In the genomic region with DNA sequence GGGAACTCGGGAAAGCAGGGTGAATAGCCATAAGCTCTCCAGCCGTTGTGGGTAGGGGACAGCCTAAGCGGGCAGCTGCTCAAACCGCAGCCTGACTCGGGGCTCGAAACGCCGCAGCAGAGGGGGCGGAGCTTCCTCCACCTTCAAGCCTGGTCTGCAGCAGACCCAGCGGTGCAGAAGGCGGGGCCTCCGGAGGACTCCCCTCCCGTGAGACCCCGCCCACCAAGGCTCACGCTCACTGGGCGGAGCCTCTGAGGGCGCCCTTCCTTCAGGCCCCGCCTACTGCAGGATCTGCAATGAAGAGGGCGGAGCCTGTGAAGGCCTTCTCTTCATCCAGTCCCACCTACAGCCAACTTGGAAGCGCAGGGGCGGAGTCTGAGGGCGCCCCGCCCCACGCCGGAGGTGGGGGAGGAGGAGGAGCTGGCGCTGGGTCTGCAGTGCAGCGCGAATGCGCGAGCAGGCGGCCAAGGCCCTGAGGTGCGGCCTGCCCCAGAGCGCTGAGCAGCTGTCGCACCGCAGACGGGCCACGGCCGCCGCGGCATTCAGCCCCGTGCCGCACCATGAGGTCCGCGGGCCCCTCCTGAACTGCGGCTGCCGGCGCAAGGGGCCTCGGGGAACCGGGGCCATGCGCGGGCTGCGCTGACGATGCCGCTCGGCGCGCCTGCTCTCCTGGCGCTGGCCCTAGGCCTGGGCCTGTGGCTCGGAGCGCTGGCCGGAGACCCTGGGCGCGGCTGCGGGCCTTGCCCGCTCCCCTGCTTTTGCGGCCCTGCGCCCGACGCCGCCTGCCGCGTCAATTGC, we compare ENCODE assay signal across 8 mouse cellular contexts. TPM values are rescaled to one million over a fixed set of nuclear protein-coding genes. Genes with fewer than 3 reads are reported as not detected.
DNase-seq lines count a peak whose midpoint lies in the region; ATAC-seq and TF ChIP-seq lines count a peak whose summit lies in the region.

Gene Pkd1 (plus strand): TSS at position 217 of the 798 bp plus-strand sequence.

- peak; percentile 84 for ATAC-seq in cerebellum, adult (ENCODE audit: insufficient number of reproducible peaks, low FRiP score, low TSS enrichment)
- ATAC-seq in forebrain, embryonic 13.5 days = peak; percentile 96
- peak; percentile 94 for ATAC-seq in liver, postnatal 0 days
- peak; percentile 95 for ATAC-seq in neural tube, embryonic 14.5 days (ENCODE audit: low read depth)

- no peaks in the 10 kb centered on the region for H3K27me3 ChIP-seq in ES-Bruce4 (ENCODE audit: control insufficient read depth, insufficient read depth, low read length, poor library complexity, severe bottlenecking)
- H3K27me3 ChIP-seq in forebrain, embryonic 13.5 days = peaks cover 18% of the 10 kb centered on the region
- no peaks in the 10 kb centered on the region for H3K27me3 ChIP-seq in liver, postnatal 0 days (ENCODE audit: insufficient read depth, low read length)
- H3K27me3 ChIP-seq in neural tube, embryonic 14.5 days (ENCODE audit: control insufficient read depth, insufficient read depth, low read length) = no peaks in the 10 kb centered on the region

- no peaks in the 10 kb centered on the region for H3K36me3 ChIP-seq in ES-Bruce4 (ENCODE audit: control insufficient read depth, insufficient read depth, low read length, poor library complexity, severe bottlenecking)
- H3K36me3 ChIP-seq in forebrain, embryonic 13.5 days (ENCODE audit: poor library complexity, severe bottlenecking) = no peaks in the 10 kb centered on the region
- H3K36me3 ChIP-seq in liver, postnatal 0 days (replicated peaks; ENCODE audit: insufficient read depth, low read length) = no peaks in the 10 kb centered on the region
- H3K36me3 ChIP-seq in neural tube, embryonic 14.5 days (ENCODE audit: control insufficient read depth, insufficient read depth, low read length) = no peaks in the 10 kb centered on the region

- no peaks in the 10 kb centered on the region for H3K9me3 ChIP-seq in ES-Bruce4 (replicated peaks; ENCODE audit: control insufficient read depth, insufficient read depth, low read length, poor library complexity, severe bottlenecking)
- no peaks in the 10 kb centered on the region for H3K9me3 ChIP-seq in forebrain, embryonic 13.5 days (replicated peaks)
- H3K9me3 ChIP-seq in liver, postnatal 0 days (ENCODE audit: low read length) = no peaks in the 10 kb centered on the region
- no peaks in the 10 kb centered on the region for H3K9me3 ChIP-seq in neural tube, embryonic 14.5 days (ENCODE audit: control insufficient read depth, low read length)

- H3K4me2 ChIP-seq in forebrain, embryonic 13.5 days = peak within 1 kb of the TSS; percentile 74
- H3K4me2 ChIP-seq in liver, postnatal 0 days (ENCODE audit: low read depth, low read length) = peak within 1 kb of the TSS; percentile 100
- peak within 1 kb of the TSS; percentile 91 for H3K4me2 ChIP-seq in neural tube, embryonic 14.5 days (ENCODE audit: low read depth, low read length)

- DNase-seq in heart, postnatal 10 days = peak; percentile 99 to 100
- DNase-seq in large intestine, adult 2 months (ENCODE audit: low read depth, low spot score) = peak; percentile 99
- peak; percentile 99 for DNase-seq in liver, postnatal 0 days
- peak; percentile 99 for DNase-seq in testis, postnatal 10 days (ENCODE audit: low spot score)

- peak within 1 kb of the TSS; percentile 81 for H3K9ac ChIP-seq in ES-Bruce4 (ENCODE audit: low read depth, poor library complexity, severe bottlenecking)
- peak within 1 kb of the TSS; percentile 94 for H3K9ac ChIP-seq in forebrain, embryonic 13.5 days
- H3K9ac ChIP-seq in liver, postnatal 0 days (replicated peaks) = peak within 1 kb of the TSS; percentile 81
- H3K9ac ChIP-seq in neural tube, embryonic 14.5 days (replicated peaks; ENCODE audit: low read depth, low read length) = peak within 1 kb of the TSS; percentile 96

- WGBS in forebrain, embryonic 13.5 days = under 1% methylated on average over 71 of the region's 72 CpGs
- WGBS in large intestine, adult 2 months = under 1% methylated on average over 72 of the region's 72 CpGs
- under 1% methylated on average over 58 of the region's 72 CpGs for WGBS in liver, postnatal 0 days (ENCODE audit: insufficient replicate concordance)
- WGBS in neural tube, embryonic 14.5 days = under 1% methylated on average over 67 of the region's 72 CpGs

- peak within 1 kb of the TSS; percentile 79 for H3K4me3 ChIP-seq in ES-Bruce4 (ENCODE audit: low read depth, low read length)
- peak within 1 kb of the TSS; percentile 83 for H3K4me3 ChIP-seq in forebrain, embryonic 13.5 days
- H3K4me3 ChIP-seq in liver, postnatal 0 days (ENCODE audit: low read depth, low read length) = peak within 1 kb of the TSS; percentile 82
- peak within 1 kb of the TSS; percentile 86 for H3K4me3 ChIP-seq in neural tube, embryonic 14.5 days (ENCODE audit: low read depth, low read length)

- intact Hi-C loops in heart, postnatal 10 days (cut with DNase I) = loop anchor here (5.0 kb wide), 1 partner anchor 42 kb away; no protein-coding TSS in a partner anchor

- TF ChIP-seq CTCF in ES-Bruce4 (IDR thresholded peaks at IDR 0.05; ENCODE audit: low read depth, low read length) = no peak
- TF ChIP-seq CTCF in liver, postnatal 0 days (IDR thresholded peaks at IDR 0.05; ENCODE audit: low read depth) = no peak

- TF ChIP-seq POLR2A in ES-Bruce4 (IDR thresholded peaks at IDR 0.05; ENCODE audit: insufficient read depth, low read length) = peak; percentile 96

- H3K27ac ChIP-seq in ES-Bruce4 (ENCODE audit: insufficient read depth, low read length) = no peak within 1 kb of the TSS
- peak within 1 kb of the TSS; percentile 95 for H3K27ac ChIP-seq in forebrain, embryonic 13.5 days
- H3K27ac ChIP-seq in liver, postnatal 0 days (ENCODE audit: low read depth) = peak within 1 kb of the TSS; percentile 92
- H3K27ac ChIP-seq in neural tube, embryonic 14.5 days (ENCODE audit: low read depth, low read length) = peak within 1 kb of the TSS; percentile 96

- TF ChIP-seq EP300 in ES-Bruce4 (IDR thresholded peaks at IDR 0.05; ENCODE audit: insufficient read depth, low read depth, low read length) = peak; percentile 25; the same call in 1 of the 2 replicates
- no peak for TF ChIP-seq EP300 in liver, postnatal 0 days (IDR thresholded peaks at IDR 0.05; ENCODE audit: low read depth)

- H3K4me1 ChIP-seq in ES-Bruce4 (ENCODE audit: control insufficient read depth, insufficient read depth, low read length) = no peaks in the 10 kb centered on the region
- H3K4me1 ChIP-seq in forebrain, embryonic 13.5 days = peaks cover 29% of the 10 kb centered on the region
- H3K4me1 ChIP-seq in liver, postnatal 0 days (ENCODE audit: insufficient read depth) = peaks cover 18% of the 10 kb centered on the region
- peaks cover 25% of the 10 kb centered on the region for H3K4me1 ChIP-seq in neural tube, embryonic 14.5 days (ENCODE audit: control insufficient read depth, insufficient read depth, low read length)

RNA-seq across cellular contexts. Expression of gene Pkd1, which starts in this region (rescaled TPM):
- 13.0 and 14.8 TPM in 2 replicates for polyA plus RNA-seq in ES-Bruce4 (2011; ENCODE audit: insufficient read depth, insufficient read length, low read depth, missing spikeins)
- 11.9 and 16.9 TPM in 2 replicates for polyA plus RNA-seq in forebrain, embryonic 13.5 days (2015; fragmentation: Nextera tagmentation; extraction: Ambion mirVana)
- total RNA-seq in heart, postnatal 10 days (2021) = 10 to 100 TPM; 60.1 to 72.2 TPM
- 25.5 and 35.8 TPM in 2 replicates for polyA plus RNA-seq in large intestine, adult 2 months (2012; rRNA removed)
- polyA plus RNA-seq in liver, postnatal 0 days (2015; fragmentation: Nextera tagmentation; extraction: Ambion mirVana) = 2.7 and 2.8 TPM in 2 replicates
- polyA plus RNA-seq in neural tube, embryonic 14.5 days (2014; fragmentation: Nextera tagmentation; extraction: Ambion mirVana) = 30.8 and 37.5 TPM in 2 replicates
